Mouse (Mus musculus) cerebellum, postnatal 25 days (tissue): ENCODE measurements around the gene Cdk14.

ENCODE experiments used
- DNase-seq, 2 experiments: peaks; one replicate each; pipeline ENCODE4 v3.0.0; 2021; ENCODE audit warnings: mixed read lengths in 2 of 2

Cdk14 gene

DNA sequence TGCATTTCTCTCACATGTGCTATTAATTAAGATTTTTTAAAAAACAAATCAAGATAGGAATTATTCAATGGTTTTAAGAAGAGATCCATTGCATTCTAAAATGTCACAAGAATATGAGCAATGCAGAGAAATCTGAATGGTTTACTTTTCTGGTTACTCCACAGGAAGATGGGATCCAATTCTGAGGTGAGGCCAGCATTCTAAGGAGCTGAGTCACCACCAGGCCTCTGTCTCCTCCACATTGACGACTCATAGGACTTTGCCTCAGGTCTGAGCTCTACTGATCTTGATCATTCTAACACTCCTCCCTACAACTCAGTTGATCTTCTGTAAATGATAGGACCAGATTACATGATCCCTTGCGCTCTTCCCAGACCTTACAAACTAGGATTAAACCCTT, 239.4 kb downstream of the Cdk14 start:
- DNase-seq: no peak

DNA sequence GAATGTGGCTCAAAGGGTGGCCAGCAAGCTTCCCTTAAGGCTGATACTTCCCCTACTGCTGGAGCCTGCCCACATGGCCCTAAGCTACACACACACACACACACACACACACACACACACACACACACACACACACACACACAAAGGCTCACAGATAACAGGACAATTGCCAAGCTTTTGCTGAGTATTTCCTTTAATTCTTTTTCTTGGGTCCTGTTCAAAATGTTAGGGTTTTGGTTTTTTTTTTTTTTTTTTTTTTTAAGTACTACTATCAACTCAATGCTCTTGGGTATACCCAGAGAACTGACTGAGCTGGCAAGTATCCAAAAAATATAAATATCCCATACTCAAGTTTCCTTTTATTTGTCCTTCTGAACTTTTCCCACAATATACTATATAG, 239.8 kb downstream of the Cdk14 start:
- DNase-seq: no peak

DNA sequence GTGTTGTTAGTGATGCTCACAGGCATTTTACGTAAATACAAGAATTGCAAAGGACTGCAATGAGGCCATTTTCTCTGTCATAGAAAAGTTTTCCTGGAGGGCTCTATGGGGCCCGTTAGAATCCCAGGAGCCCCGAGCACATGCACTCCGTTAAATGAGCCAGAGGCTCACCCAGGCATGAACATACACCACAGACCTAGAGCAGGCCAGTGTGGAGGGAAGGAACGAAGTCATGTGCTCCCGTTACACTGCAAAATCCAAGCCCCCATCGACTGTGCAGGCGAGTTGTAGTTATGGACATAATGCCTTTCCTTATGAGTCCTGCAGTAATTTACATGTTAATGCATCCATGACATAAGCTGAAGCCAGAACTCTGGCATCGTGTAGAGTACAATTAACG, 244.1 kb downstream of the Cdk14 start:
- DNase-seq: no peak

DNA sequence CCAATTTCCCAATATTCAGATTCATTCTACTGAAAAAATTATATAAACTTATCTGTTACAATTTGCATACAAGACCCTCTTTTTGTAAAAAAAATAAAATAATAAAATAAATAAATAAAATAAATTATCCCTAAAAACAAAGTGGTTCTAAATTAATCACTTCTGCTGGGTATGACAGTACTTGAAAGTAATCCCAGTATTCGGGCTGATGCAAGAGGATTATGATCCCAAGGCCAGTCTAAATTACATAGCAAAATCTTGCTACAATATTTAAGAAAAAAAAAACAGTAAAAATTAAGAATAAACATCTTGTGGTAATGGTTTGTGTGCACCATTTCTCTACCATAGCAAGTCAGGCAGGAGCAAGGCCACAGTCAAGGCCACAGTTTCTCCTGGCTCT, 244.5 kb downstream of the Cdk14 start:
- DNase-seq: no peak

DNA sequence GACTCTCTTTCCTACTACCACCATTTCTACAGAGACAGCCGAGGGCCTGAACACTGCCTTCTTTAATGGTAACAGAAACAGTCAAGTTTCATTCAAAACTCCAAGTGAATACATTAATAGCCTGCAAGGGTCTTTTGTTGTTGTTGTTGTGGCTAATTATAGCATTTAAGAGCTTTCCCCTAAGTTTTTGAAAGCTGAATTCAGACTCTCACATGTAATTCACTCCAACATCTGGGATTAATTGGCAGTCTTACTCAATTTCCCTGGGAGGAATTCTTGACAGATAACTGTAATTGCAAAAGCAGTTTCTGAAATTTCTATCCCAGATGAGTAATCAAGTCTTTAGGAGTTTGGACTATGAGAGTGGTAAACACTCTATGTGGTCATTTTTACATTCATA, 245.0 kb downstream of the Cdk14 start:
- DNase-seq: no peak

DNA sequence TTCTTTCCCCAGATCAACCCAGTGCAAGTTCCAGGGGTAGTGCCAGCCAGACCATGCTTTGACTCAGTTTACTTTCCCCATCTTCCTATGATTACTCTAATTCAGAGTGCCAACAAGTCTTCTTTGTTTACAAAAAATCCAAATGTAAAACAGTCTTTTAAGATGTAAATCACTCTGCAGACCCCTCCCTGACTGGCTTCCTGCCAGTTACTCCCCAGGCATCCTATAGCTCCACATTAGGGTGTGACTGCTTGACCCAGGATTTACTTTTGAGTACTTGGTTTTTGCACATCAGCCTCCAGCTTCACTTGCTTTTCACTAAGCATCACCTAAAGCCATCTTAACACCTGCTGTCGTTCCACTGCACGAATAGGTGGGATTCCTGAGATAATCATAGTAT, 254.0 kb downstream of the Cdk14 start:
- DNase-seq: no peak

DNA sequence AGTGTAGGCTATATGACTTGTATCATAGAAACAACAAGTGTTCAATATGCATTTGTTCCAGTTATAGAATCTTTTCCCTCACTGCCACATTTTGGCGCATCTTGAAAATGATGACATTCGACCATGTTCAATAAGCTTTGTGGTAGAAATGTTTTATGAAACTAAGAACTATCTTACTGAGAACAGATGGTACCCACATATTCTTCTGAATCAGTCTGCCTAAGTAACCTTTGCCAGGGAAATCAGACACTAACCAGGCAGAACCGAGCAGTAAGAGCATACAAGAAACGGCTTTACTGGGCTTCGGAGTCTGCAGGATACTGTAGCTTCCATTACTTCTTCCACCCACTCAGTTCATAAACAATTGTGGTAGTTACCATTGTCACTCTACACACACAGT, 255.8 kb downstream of the Cdk14 start:
- DNase-seq: no peak

DNA sequence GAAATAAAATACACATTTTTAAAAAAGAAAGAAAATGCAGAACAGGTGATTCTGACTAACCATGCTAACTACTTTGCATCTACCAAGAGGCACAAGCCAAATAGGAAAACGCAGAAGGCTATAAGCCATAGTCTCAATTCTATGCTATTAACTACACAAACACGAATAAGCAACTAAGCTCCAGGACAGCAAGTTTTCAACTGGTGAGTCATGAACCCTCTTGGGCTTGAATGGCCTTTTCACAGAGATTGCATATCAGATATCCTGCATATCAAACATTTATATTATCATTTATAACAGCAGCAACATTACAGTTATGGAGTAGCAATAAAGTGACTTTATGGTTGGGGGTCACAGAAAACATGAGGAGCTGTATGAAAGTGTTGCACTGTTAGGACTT, 256.3 kb downstream of the Cdk14 start:
- no peak for DNase-seq

DNA sequence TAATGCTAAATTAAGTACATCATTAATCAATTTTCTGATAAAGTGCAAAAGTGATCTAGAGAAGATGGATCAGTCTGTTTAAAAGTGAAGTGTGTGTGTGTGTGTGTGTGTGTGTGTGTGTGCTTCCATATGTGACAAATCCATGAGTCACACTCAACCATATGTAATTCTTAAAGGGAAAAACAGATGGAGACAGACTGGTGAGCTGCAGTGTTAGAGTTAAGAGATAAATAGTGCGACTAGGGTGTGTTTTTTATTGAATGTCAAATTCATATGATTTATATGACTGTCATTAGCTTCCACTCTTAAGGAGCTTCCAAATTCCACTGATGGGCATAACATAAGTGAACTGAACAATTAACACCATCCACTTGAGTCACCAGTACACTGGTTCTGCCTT, 260.6 kb downstream of the Cdk14 start:
- DNase-seq: no peak

DNA sequence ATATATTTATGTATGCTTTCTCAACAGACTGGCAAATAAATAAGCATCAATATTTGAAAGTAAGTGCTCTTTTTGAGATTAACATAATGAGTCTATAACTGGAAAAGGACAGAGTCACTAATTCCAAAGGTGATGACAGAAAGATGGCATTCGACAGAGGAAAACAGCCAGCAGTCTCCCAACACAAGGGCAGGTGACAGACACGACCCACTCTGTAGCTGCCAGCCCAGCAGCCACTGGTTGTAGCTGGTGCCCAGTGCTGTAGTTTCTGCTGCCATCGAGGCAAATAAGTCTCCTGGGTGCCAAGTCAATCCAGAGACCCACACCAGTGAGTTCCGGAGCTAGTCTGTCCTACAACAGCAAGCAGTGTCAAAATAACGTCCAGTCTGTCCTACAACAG, 280.3 kb downstream of the Cdk14 start:
- DNase-seq: no peak

DNA sequence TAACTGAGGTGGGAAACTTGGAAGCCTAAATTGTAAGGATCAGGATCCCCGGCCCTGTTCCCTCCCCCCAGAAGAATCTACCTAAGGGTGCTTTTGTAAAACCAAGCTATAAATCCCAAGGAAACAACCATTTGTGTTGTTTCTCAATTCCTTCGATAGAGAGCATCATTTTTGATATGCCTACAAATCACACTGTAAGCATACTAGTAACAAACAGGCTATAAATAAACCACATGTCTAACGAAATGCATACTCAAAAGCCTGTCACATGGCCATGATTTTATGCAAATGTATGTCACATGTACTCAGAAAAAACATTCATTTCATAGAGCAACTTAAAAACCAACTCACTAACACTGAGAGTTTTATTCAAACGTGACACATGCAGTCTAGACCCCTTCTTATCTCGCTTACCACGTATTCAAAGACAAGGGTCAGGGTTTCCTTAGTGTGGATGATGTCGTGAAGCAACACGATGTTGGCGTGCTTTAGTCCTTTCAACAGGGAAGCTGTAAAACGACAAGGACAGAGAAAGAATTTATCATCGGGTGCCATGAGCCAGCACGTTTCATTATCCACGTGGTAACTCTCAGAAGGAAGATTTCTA, 285.1 kb downstream of the Cdk14 start:
- DNase-seq: no peak

DNA sequence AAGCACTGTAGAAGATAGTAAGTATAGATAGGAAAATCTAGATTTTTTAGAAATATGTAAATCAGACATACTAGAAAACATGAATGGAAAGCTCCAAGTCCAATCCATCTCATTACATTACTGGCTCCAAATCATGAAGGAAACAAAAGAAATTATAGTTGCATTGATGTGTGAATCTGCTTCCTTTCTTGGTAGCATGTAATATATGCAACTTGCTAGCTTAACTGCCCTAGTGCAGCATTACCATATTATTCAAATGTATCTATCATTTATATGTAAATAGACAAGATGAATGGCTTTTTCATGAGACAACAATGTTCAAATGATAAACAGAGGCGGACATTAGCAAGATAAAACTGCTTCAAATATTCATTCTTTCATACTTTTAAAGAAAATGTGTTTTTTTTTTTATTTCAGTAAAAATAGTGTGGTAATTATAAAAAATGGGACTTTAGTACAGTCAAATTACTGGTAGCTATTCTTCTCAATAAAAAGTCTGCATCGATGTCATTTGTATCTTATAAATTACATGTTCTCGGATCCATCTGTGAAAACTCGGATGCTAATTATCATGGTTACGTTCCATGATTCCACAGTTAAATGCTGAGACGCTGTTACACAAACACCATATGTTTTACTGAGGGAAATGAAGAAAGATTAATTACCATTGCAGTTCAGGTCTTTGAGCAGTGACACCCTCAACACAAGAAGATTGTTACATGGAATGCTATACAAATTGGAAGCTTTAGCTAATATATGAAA, 285.8 kb downstream of the Cdk14 start:
- DNase-seq: no peak

DNA sequence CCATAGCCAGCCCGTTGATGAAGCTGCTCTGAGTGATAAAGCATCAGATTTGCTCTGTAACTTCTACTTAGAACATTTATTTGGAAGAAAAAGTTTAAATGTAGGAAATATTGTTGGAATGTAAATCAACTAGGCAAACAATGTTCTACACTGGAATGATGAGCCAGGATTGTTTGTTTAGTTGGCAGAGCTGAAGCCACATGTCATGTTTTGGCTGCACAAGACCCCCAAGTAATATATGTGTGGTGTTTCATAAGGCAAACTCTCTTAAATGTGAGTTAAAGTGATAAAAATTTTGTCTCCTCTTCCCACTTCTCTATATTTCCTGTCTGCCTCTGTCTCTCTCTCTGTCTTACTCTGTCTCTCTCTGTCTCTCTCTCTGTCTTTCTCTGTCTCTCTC, 291.3 kb downstream of the Cdk14 start:
- DNase-seq: no peak

DNA sequence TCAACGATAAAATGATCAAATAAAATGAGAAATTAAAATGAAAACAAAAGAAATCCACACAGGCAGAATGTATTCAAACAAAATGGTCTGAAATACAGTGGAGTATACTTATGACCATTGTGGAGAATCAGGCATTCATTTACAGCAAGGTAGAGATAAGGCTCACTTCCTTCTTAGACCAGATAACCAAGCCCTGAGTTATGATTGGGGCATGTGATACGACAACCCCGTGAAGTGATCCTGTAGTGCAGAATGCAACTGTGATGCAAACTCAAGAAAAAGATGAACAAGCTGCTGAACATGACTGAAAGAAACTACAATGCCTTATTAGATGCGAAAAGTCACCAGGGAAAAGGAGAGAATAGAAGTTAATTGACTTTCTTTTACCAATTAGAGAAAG, 295.5 kb downstream of the Cdk14 start:
- DNase-seq: no peak

DNA sequence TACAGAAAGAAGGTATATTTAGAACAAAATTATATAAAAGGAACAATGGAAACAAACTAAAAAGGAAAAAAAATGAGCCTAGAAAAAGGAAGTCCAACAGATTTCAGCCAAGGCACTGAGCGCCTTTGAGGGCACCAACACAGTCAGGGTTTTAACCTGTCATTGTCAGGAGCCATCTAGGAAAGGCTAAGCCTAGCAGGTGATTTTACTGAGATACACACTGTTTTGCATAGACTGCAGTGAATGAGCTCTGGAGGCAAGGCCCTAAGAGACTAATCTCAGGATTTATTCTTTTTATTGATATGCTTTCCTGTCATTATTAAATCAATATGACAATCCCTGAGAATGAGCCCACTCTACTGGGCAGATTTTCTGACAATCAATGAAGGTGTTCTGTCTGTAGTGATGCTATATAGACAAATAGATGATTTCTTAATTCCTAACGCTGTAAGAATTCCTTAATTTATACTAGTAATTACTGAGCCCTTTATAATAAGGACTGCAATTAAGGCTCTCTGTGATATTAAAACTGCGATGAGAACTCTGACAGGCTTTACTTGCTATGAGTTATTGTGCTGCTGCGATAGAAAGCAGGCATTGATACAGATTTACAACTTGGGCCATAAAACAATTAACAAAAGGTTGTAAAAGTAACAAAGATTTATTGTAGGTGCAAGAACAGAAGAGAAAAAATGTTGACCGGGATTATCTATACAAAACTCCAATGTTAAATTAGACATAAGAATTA, 303.2 kb downstream of the Cdk14 start:
- DNase-seq: no peak

DNA sequence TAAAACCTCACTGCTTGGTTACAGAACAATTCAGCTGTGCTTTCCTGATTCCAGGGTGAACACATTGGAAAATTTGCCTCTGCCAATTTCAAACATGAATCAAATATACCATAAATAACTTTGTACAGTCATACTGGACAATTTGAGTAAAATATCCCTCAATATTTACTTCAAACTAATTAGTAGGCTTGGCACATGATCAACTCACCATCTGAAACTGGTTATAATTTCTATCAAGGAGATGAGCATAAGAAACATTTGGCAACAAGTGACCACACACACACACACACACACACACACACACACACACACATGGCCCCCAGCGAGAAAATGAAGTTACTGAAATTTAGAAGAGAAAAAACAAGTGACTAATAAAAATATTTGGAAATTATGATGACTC, 304.6 kb downstream of the Cdk14 start:
- no peak for DNase-seq

DNA sequence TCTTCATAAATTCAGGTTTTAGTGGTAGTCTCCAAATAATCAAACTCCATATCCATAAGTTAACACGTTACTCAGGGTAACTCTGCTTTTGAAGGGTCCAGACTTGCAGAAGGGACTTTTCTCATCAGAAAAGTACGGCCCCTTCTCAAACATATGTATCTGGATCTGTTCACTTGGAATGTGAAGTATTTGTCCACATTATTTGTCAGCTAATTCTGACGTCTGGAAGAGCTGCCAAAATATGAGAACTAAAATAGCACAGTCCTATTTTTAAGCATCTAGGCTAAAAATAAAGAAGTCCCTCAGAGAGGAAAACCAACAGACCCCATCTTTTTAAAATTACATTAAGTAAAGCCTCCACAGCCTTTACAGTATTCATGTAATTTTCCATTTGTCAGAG, 310.5 kb downstream of the Cdk14 start:
- DNase-seq: no peak

DNA sequence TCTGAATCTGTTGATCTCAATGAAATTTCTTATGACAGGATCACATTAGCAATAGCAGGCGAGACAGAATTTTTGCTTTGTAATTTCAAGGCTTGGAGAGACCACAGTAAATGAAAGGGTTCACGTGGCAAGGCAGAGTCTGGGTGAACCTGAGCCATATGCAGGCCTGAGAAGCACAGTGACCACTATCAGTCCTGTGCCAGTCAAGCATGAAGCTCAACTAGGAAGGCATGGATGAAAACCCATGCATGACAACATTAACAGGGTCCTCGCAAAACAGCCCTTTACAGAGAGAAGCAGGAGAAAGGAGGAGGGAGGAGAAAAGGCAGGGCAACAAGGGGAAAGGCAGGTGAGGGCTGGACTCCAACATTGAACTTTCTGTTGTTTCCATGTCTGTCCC, 311.1 kb downstream of the Cdk14 start:
- no peak for DNase-seq

DNA sequence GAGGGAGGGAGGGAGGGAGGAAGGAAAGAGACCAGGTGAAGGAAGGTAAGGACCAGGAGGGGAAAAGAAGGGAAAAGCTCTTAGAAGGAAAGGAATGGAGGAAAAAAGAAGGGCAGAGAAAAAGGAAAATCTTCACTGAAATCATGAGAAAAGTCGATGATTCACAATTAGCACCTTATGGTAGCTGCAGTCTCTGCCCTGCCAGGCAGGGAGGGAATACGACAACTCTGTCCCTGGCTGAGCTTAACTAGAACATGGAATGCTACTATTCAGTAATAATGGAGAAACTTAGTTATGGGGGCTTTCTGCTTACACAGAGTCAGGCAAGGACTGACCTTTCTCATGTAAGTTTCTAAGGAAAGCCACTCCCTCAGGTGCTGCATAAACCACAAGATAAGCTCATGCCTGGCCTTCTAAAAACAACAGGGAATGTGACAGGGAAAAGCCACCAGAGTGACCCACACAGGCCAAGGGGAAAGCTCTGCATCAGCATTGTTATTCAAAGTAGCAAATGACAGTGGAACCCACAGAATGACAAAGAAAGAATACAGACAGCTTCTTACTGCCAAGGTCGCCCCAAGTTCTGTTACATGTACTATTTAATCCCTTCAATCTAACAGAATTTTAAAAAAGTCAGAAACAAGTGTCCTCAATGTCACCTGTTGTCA, 323.7 kb downstream of the Cdk14 start:
- DNase-seq: no peak

DNA sequence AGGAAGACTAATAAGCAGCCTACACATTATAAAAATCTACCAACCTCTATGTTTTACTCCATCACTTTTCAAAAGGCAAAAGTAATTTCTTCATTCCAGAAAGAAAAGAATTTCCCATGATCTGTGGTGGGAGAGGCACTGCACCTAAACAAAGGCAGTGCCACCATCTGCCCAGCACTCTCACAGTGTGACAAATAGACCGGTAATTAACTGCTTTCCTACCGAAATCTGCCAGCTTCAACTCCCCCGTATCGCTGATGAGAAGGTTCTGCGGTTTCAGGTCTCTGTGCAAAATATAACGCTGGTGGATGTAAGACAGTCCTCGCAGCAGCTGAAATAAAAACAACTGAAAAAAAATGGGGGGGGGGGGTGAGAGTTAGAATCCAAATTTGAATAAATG, 327.4 kb downstream of the Cdk14 start:
- DNase-seq: peak; percentile 16 to 17

DNA sequence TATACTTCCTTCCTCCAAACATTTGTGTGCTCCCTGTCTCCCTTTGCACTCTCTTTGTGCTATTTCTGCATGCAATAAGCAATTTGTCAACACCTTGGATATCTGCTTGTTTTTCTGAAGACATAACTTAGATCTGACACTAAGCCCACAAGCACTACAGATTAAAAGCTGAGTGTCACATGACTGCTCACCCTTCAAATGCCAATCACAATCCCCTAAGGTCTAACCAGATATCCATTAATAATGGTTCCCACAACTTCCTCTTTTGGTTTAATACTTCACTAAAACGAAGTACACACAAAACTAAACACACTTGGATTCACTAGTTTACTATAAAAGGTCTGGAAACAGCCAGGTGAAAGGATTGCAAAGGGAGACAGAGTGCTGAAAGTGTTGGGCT, 348.6 kb downstream of the Cdk14 start:
- DNase-seq: no peak

DNA sequence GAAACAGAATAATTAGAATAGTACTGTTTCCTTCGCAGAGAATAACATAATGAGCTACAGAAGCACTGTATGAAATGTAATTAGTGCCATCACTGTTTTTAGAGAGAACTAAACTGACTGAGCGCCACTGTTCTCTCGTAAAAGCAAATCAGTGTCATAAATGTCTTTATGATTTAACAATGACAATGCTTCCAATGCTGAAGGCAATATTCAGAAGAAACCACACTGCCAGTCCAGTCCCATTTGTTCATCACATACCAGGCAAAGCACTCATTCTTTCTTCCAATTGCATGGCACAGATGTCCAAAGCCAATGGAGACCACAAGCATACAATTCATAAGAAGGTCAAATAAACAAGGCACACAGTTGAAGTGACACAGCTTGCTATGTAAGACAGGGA, 355.4 kb downstream of the Cdk14 start:
- no peak for DNase-seq

DNA sequence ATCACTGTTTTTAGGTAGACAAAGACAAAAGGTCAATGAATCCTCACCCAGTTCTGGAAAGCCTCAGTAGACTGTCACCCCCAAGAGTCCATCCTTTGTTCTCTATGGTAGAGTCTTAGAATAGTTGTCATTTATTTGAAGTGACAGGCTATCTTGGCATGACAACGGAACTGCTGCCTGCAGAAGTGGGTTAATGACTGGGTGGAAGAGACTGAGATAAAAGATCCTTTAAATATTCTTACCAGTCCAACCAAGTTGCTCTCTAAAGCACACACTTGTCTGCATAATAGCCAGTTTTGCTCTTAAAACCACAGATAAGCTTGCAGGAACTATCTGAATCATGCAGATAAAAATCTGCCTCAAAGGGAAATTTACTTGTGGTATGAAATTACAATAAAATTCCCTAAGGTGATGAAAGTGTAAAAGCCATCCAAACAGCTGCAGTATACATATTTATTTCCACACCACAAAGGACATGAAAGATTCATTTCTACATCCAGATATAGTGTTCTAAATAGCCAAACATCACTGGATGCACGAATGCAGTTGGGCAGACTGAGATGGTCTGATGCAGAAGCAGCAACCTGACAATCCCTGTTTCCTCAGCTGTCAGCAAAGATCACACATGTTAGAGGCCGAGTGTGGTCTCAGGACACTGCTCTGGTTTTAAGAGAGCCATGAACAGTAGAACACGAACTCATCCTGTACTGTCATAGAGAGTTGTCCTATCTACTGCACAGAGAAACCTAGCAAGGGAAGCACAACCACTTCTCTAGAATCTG, 363.8 kb downstream of the Cdk14 start:
- DNase-seq: no peak
